In genomic region chr11:18421076-18421475, GRCm38 (mm10) we compare ENCODE assay signal across 18 mouse cellular contexts.
"Had no signal": no experiment of that assay in that cellular context is flagged by ENCODE, and none has a peak within 500 bp of the region (broad histone marks: within the 10 kb centered on the region; RNA-seq: fewer than 3 reads in every experiment).

No protein-coding gene starts in this region.

- ATAC-seq: liver, postnatal 0 days; lung, postnatal 0 days; midbrain, embryonic 13.5 days; midbrain, embryonic 15.5 days had no signal

- H3K4me2 ChIP-seq: lung, embryonic 15.5 days; midbrain, embryonic 11.5 days; midbrain, embryonic 13.5 days; midbrain, embryonic 15.5 days; neural tube, embryonic 12.5 days; stomach, embryonic 15.5 days had no signal

- H3K9ac ChIP-seq: liver, postnatal 0 days; lung, embryonic 15.5 days; midbrain, embryonic 13.5 days; midbrain, embryonic 15.5 days; neural tube, embryonic 12.5 days; stomach, embryonic 15.5 days had no signal

- H3K4me3 ChIP-seq: lung, embryonic 15.5 days; megakaryocyte, embryonic 14.5 days; midbrain, embryonic 13.5 days; midbrain, embryonic 15.5 days; neural tube, embryonic 12.5 days; stomach, embryonic 15.5 days had no signal

- H3K9me3 ChIP-seq: lung, embryonic 15.5 days; megakaryocyte, embryonic 14.5 days; midbrain, embryonic 13.5 days; midbrain, embryonic 15.5 days; neural tube, embryonic 12.5 days; stomach, embryonic 15.5 days had no signal

- H3K4me1 ChIP-seq: lung, embryonic 15.5 days; megakaryocyte, embryonic 14.5 days; midbrain, embryonic 13.5 days; midbrain, embryonic 15.5 days; neural tube, embryonic 12.5 days; stomach, embryonic 15.5 days had no signal

- H3K27me3 ChIP-seq: lung, embryonic 15.5 days; megakaryocyte, embryonic 14.5 days; midbrain, embryonic 13.5 days; midbrain, embryonic 15.5 days; neural tube, embryonic 12.5 days; stomach, embryonic 15.5 days had no signal

- DNase-seq: liver, postnatal 0 days; lung, adult 2 months; lung, postnatal 14 days; lung, postnatal 36 days; right cerebral cortex, postnatal 14 days; thymus, adult 2 months; thymus, postnatal 25 days; thymus, postnatal 4 days had no signal

- H3K36me3 ChIP-seq: lung, embryonic 15.5 days; midbrain, embryonic 13.5 days; midbrain, embryonic 15.5 days; neural tube, embryonic 12.5 days; stomach, embryonic 15.5 days had no signal

- H3K27ac ChIP-seq: lung, embryonic 15.5 days; macrophage; midbrain, embryonic 13.5 days; midbrain, embryonic 15.5 days; neural tube, embryonic 12.5 days; stomach, embryonic 15.5 days; stomach, postnatal 0 days had no signal
